Mouse (Mus musculus) B cell, adult 2 months (primary cell): ENCODE measurements around the gene Mrgprh.
"Not testable (repeated sequence)": the region's sequence is repeated elsewhere in the genome, so short reads cannot be mapped to it uniquely, and the experiment has no call there.

Experiments used
- DNase-seq, 2 experiments: peaks; one replicate each; pipeline ENCODE4 v3.0.0; 2022

The Mrgprh gene

DNA sequence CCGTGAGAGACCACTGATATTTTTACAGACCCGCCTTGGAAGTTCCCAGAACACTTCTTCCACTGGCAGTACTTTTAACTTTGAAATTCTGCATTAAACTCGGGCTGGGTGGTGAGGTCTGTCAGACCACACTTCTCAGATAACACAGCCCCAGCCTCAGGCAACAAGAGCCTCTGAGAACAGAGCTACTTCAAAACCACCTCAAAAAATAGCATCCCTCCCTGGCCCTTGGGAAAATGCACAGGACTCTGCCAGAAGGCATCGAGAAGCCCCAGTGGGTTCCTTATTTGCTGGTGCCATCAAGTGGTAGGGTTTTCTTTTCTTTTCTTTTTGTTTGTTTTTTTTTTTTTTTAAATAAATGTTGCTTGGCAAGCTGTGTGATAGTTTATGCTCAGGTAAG, 7.2 kb upstream of the Mrgprh start:
- no peak for DNase-seq

- no peak for DNase-seq
Measured at GRCm38 (mm10) chr17:12872275-12873028, 3.4 kb upstream of the Mrgprh start.

GRCm38 (mm10) chr17:12880178-12880577, 4.3 kb downstream of the Mrgprh start:
- DNase-seq = peak; percentile 82 to 84

- no peak for DNase-seq
Measured at GRCm38 (mm10) chr17:12881216-12881615, 5.4 kb downstream of the Mrgprh start.

DNA sequence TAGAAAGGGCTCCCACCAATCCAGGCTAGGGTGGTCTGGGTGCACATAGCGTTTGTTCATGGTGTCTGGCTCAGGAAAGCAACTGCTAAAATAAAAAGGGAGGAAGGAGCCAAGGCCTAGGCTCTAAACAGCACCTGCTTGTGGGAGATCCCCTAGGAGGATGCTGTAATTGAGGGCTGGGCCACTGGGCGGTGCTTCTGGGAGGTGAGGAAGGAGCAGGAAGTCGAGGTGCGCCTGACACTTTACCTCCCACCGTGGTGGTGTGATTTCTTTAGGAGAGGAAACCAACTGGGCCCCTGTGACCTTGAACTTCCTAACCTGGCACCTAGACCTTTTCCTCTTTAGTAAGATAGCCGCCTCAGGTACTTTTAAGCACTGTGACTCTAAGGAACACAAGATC, 10.8 kb downstream of the Mrgprh start:
- DNase-seq = peak in 1 of 2 experiments; percentile 21

DNA sequence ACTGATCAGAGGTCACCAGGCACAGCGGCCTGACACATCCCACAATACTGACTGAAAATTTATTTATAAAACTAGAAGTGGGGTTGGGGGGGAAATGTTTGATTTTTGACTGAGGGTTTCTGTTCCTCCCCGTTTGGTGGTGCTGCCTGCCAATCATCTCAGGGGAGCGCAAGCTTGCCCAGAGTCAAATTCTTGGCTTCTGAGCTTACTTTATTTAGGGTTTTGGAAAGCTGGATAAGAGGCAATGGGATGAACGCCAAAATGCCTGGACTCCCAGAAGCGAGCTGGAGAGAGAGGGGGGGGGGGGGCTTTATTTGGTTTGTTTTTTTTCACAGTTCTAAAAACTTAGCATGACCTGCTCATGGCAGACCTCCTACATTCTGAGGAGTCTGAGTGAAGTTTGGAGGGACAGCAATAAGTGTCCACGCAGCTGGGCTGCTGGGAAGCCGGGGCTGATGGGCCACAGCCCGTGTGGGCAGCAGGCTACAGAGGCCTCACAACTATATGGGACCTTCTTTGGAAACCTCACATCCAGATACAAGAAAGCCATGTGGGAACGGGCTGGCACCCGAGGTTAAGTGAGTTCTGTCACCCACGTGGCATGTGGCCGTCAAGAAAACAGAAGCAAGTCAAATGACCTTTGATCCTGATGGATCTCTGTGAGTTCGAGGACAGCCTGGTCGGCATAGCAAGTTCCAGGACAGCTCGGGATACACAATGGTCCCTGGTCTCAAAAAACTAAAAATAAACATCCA, 11.4 kb downstream of the Mrgprh start:
- DNase-seq = no peak

GRCm38 (mm10) chr17:12891054-12891453, 15.2 kb downstream of the Mrgprh start:
- DNase-seq = no peak

DNA sequence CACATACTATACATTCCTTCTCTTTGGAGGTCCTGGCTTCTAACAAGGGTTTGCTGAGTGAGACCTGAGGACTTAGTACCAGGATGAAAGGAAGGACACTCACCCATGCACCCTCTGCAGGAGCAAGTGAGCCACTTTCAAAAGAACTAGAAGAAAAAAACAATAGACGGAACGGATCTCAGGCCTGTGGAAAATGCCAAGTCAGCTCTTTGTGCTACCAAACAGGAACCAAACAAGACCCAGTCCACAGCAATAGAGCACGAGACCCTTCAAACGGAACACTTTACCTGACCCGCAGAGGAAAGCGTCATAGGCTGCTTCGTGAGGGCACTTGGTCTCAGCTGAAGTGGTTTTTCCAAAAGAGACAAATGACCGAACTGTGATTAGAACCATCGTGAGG, 16.2 kb downstream of the Mrgprh start:
- DNase-seq = no peak

GRCm38 (mm10) chr17:12897674-12898073, 21.8 kb downstream of the Mrgprh start:
- no peak for DNase-seq

- not testable (repeated sequence) for DNase-seq
Measured at GRCm38 (mm10) chr17:12898607-12899006, 22.8 kb downstream of the Mrgprh start.

- no peak for DNase-seq
Measured at GRCm38 (mm10) chr17:12902291-12902690, 26.5 kb downstream of the Mrgprh start.

DNA sequence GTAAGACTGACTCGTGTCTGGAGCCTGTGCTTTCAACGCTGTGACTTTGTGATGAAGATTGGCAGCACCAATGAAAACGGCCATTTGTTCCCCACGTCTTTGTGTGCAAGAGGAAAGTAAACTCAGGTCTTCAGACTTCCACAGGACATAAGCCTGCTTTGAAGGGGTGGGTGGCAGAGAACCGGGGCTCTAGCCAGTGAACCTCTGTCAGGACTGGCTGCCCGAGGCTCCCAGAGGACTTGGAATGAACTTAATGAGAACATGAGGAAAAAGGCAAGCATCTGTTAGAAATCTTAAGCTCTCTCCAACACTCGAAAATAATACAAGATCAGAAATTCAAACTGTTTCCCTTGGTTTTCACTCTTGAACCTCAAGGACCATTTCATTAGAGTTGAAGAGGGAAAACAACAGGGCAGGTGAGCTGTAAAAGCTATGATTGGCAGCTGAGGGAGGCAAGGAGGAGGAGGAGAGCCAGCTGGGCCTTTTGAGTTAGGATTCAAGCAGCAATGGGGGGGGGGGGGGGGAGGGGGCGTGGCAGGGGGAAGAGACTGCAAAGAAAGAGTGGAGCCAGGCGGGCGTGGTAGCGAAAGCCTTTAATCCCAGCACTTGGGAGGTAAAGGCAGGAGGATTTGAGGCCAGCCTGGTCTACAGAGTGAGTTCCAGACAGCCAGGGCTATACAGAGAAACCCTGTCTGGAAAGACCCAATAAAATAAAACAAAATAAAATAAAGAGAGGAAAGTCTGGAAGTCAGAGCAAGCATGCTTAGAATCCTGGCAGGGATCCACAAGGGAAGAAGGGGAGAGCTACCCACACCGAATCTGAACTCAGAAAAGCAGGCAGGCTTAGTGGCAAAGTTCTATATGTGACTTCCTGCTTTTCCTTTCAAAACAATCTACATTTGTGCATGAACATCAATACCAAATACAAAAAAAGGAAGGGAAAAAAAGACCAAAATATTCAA, 27.8 kb downstream of the Mrgprh start:
- no peak for DNase-seq

- DNase-seq = no peak
Measured at GRCm38 (mm10) chr17:12904349-12904748, 28.5 kb downstream of the Mrgprh start.

- DNase-seq = no peak
Measured at GRCm38 (mm10) chr17:12905810-12906209, 30.0 kb downstream of the Mrgprh start.

GRCm38 (mm10) chr17:12906436-12906835, 30.6 kb downstream of the Mrgprh start:
- DNase-seq = no peak

DNA sequence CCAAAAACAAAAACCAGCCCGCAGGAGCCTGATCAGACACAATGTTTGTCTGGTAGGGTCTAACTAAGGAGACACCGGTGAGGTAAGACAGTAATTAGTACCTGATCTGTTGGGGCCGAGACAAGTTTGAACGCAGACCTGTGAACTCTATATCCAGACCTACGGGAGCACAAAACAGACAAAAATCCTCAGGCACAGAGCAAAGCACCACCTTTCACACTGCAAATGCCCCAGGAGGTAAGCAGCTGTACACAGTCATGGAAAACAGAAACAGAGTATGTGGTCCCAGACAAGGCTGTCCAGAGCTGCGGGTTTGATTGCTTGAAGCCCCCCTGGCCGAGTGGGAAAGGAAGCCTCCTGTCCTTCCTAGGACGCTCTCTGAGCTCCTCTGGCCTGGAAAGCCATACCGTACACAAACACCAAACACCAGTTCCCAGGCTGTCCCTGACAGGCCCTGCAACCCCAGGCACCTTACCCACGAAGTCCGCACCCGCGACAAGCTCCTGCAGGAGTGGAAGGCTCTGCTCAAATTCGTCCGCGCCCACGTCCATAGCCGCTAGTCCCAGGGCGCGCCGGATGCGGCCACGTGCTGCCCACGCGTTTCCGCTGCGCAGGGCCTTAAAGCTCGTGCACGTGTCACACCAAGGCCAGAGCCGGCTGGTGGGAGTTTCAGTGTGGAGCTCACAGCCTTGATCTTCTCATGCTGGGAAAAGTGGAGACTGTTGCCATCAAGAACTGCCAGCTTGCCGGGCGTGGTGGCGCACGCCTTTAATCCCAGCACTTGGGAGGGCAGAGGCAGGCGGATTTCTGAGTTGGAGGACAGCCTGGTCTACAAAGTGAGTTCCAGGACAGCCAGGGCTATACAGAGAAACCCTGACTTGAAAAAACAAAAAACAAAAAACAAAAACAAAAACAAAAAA, 33.8 kb downstream of the Mrgprh start, which contains the start of gene Pnldc1:
Gene Pnldc1, minus strand, starts transcription at position 870 of the 920 bp plus-strand sequence.
- no peak for DNase-seq

DNA sequence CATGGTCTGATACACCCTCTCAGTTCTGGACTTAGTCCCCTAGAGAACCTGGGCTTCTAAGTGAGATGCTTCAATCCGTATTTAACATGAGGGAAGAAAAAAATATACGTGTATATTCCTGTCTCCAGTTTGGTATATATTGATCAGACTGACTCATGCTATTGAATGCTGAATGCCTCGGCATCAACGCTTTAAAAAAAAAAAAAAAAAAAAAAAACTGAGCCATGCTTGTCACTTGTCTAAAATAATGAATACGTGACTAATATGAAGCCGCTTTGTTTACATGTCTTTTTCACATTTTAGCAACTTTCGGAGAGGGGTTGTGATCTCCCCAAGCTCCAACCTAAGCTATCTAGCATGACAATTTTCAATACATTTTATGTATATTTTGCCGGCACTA, 34.6 kb downstream of the Mrgprh start:
- no peak for DNase-seq

- no peak for DNase-seq
Measured at GRCm38 (mm10) chr17:12915488-12915880, 39.6 kb downstream of the Mrgprh start, which contains the start of gene Tcp1. Tcp1 (plus strand) TSS chr17:12915701.

DNA sequence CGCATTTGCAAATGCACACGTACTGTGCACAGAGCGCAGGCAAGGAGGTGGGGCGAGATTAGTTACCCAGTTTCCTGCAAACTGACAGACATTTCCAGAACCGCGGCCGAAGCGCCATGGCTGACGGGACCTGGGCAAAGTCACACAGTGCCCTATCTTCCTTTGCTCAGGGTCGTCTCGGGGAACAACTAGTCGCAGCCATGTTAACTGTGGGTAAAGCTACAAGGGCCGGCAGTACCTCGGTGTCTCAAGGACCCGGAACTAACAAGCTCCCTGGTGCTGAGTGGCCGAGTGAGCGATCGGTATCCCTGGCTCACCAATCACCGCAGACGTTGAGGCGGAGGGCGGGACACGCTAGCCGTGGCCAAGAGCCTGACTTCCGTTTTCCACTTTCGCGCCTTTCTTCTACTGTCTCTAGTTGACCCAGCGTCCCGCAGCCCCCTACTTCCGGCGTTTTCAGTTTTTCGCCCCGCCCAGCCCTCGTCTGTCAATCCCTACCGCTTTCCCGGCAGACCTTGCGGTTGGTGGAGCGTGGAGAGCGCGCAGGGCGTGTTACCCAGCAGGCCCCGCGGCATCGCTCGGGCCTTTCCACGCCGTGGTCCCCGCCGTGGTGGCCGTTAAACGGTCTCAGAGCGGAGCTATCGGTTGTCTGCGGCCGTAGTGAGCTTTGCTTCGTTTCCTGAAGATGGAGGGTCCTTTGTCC, 40.2 kb downstream of the Mrgprh start, which contains the start of gene Mrpl18:
Gene Mrpl18, minus strand, starts transcription at position 465 of the 703 bp plus-strand sequence.
- DNase-seq = peak; percentile 97 to 98

DNA sequence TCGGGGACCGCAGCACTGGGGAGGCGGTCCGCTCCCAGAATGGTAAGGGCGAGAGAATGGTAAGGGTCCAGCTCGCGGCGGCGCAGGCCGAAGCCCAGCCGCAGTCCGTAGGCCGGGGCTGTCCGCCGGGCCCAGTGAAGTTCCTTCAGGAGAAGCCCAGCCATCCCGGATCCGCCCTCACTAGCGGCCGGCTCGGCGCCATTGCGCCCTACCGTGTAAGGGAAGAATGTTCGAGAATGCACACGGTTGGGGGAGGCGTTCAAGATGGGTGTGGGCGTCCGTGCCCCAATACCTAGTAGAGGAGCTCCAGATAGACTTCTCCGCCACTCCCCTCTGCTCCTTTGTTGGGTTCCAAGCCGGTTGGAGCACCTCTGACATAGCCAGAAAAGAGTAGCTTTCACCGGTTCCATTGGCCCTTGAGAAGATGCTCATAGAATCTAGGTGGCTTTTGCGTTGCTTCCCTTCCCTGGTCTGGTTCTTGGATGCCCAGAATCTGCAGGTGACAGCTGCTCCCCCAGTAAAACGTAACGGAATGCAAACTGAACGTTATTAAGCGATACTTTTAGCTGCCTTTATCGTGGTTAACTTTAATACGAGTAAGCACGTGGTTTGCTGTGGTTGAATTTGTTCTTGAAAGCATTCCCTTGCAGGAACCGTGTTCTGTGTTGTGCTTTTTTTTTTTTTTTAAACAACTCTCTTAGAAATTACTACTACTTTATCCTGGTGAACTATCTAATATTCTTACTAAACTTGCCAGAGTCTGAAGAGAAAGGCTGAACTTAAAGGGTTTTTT, 41.0 kb downstream of the Mrgprh start:
- peak; percentile 58 to 60 for DNase-seq
